Mouse (Mus musculus) G1E (cell line): Measurements from ENCODE around the gene Agfg1. TPM values are rescaled to one million over a fixed set of nuclear protein-coding genes. Genes with fewer than 3 reads are reported as not detected.

Experiments
- ATAC-seq: 2 replicates; pipeline ENCODE4 v1.8.0; 2016; ENCODE audit warnings: mild to moderate bottlenecking; ENCODE audit not compliant: insufficient number of reproducible peaks, poor library complexity, low FRiP score, severe bottlenecking; ENCODE audit errors: extremely low read depth
- DNase-seq: peaks from one replicate; pipeline ENCODE4 v3.0.0; 2012; ENCODE audit warnings: low spot score
- H3K27me3 ChIP-seq: 2 replicates; pipeline ENCODE4 v1.6.1; 2012; ENCODE audit warnings: mild to moderate bottlenecking, low read length, inconsistent platforms; ENCODE audit not compliant: insufficient read depth
- H3K36me3 ChIP-seq: replicated peaks from 2 replicates; pipeline ENCODE3; 2012; ENCODE audit warnings: mild to moderate bottlenecking, inconsistent platforms
- H3K4me1 ChIP-seq: 2 replicates; pipeline ENCODE4 v1.6.1; 2012; ENCODE audit warnings: low read depth, low read length, inconsistent platforms, mixed read lengths; ENCODE audit not compliant: insufficient read depth
- H3K4me3 ChIP-seq: 2 replicates; pipeline ENCODE4 v1.5.1; 2012; ENCODE audit warnings: low read depth, mild to moderate bottlenecking, inconsistent platforms, low read length, moderate library complexity, mixed read lengths
- H3K9me3 ChIP-seq: replicated peaks from 2 replicates; pipeline ENCODE4 v1.6.1; 2012; ENCODE audit warnings: inconsistent platforms
- CTCF ChIP-seq: IDR thresholded peaks from 2 replicates; pipeline ENCODE4 v1.5.1; 2012; ENCODE audit warnings: low read depth, low read length, inconsistent platforms, mixed read lengths
- GATA1 ChIP-seq: IDR thresholded peaks from 2 replicates; pipeline ENCODE4 v1.6.1; 2012; ENCODE audit warnings: borderline replicate concordance, low read length, inconsistent platforms, mixed read lengths
- GATA2 ChIP-seq: IDR thresholded peaks from 2 replicates; pipeline ENCODE4 v1.6.1; 2012; ENCODE audit warnings: low read depth, low read length, inconsistent platforms, borderline replicate concordance
- POLR2AphosphoS5 ChIP-seq: IDR thresholded peaks from 2 replicates; pipeline ENCODE4 v1.6.1; 2012; ENCODE audit warnings: low read depth, low read length, inconsistent platforms; ENCODE audit not compliant: insufficient replicate concordance
- TAL1 ChIP-seq: conservative IDR thresholded peaks from 2 replicates; pipeline ENCODE4 v1.6.1; 2012; ENCODE audit warnings: low read depth, low read length, inconsistent platforms, mixed read lengths
- polyA plus RNA-seq: library from polyadenylated mRNA; stranded (reverse); fragments of >175 nt; gene quantifications from 2 replicates; pipeline ENCODE4 v1.2.3, GENCODE M21; 2012
- total RNA-seq, 2 experiments: library from RNA; stranded (forward) in 1 of 2; stranded (reverse) in 1 of 2; fragments of 200-1000 nt in 1 of 2; fragments of >200 nt in 1 of 2; fragmentation: Nextera tagmentation in 1 of 2; gene quantifications; 2 replicates each; pipeline ENCODE4 v1.2.3; 2014 to 2017

The Agfg1 gene
- total and polyA plus RNA-seq, 3 experiments, result 30.4 to 306 (median 135) TPM

- Histone ChIP-seq H3K4me1 (peaks cover 23% of the 10 kb centered on the region), H3K27me3 (peaks cover 3% of the 10 kb centered on the region; the same call in 1 of the 2 replicates), H3K9me3 (no peaks in the 10 kb centered on the region; the same call in 1 of the 2 replicates), H3K36me3 (no peaks in the 10 kb centered on the region), H3K4me3 (no peak overlapping the region)
- no peak for TF ChIP-seq GATA1
- TF ChIP-seq TAL1, result no peak
- TF ChIP-seq POLR2AphosphoS5, result no peak
- TF ChIP-seq CTCF, result no peak
- no peak for TF ChIP-seq GATA2
- ATAC-seq, result no peak
- no peak for DNase-seq
Observed at GRCm38 (mm10) chr1:82948601-82949000, 109.3 kb downstream of the Agfg1 start.

Other genes starting within 250 kb of the Agfg1 start
- 552 and 575 TPM in 2 replicates for gene Mff, start 114.6 kb upstream of the Agfg1 start, total RNA-seq (2014; fragmentation: Nextera tagmentation)
- 387 and 411 TPM in 2 replicates for gene Mff, start 114.6 kb upstream of the Agfg1 start, total RNA-seq (2017)
- 366 and 539 TPM in 2 replicates for gene Mff, start 114.6 kb upstream of the Agfg1 start, polyA plus RNA-seq
- gene Tm4sf20, start 71.0 kb upstream of the Agfg1 start, total RNA-seq (2014; fragmentation: Nextera tagmentation), result not detected in 2 replicates
- gene Tm4sf20, start 71.0 kb upstream of the Agfg1 start, total RNA-seq (2017), result not detected in 2 replicates
- not detected in 2 replicates for gene Tm4sf20, start 71.0 kb upstream of the Agfg1 start, polyA plus RNA-seq
- gene Gm47791, start 68.2 kb upstream of the Agfg1 start, total RNA-seq (2014; fragmentation: Nextera tagmentation), result not detected in 2 replicates
- gene Gm47791, start 68.2 kb upstream of the Agfg1 start, total RNA-seq (2017), result not detected in 2 replicates
- gene Gm47791, start 68.2 kb upstream of the Agfg1 start, polyA plus RNA-seq, result not detected in 2 replicates
- 1.9 and 2.3 TPM in 2 replicates for gene A030005L19Rik, start 73.8 kb downstream of the Agfg1 start, total RNA-seq (2014; fragmentation: Nextera tagmentation)
- gene A030005L19Rik, start 73.8 kb downstream of the Agfg1 start, total RNA-seq (2017), result 0.22 and 0.46 TPM in 2 replicates
- gene A030005L19Rik, start 73.8 kb downstream of the Agfg1 start, polyA plus RNA-seq, result 0.07 and 0.24 TPM in 2 replicates
- 1.1 TPM in 1 of 2 replicates, not detected in the other for gene A030014E15Rik, start 85.4 kb downstream of the Agfg1 start, total RNA-seq (2014; fragmentation: Nextera tagmentation)
- gene A030014E15Rik, start 85.4 kb downstream of the Agfg1 start, total RNA-seq (2017), result 0.17 and 0.38 TPM in 2 replicates
- not detected in 2 replicates for gene A030014E15Rik, start 85.4 kb downstream of the Agfg1 start, polyA plus RNA-seq
- gene Gm6217, start 91.9 kb downstream of the Agfg1 start, total RNA-seq (2014; fragmentation: Nextera tagmentation), result not detected in 2 replicates
- 0.33 TPM in 1 of 2 replicates, not detected in the other for gene Gm6217, start 91.9 kb downstream of the Agfg1 start, total RNA-seq (2017)
- not detected in 2 replicates for gene Gm6217, start 91.9 kb downstream of the Agfg1 start, polyA plus RNA-seq
- gene A030003K21Rik, start 103.9 kb downstream of the Agfg1 start, total RNA-seq (2014; fragmentation: Nextera tagmentation), result not detected in 2 replicates
- gene A030003K21Rik, start 103.9 kb downstream of the Agfg1 start, total RNA-seq (2017), result not detected in 2 replicates
- gene A030003K21Rik, start 103.9 kb downstream of the Agfg1 start, polyA plus RNA-seq, result not detected in 2 replicates
- not detected in 2 replicates for gene Gm7544, start 116.5 kb downstream of the Agfg1 start, total RNA-seq (2014; fragmentation: Nextera tagmentation)
- 0.29 TPM in 1 of 2 replicates, not detected in the other for gene Gm7544, start 116.5 kb downstream of the Agfg1 start, total RNA-seq (2017)
- gene Gm7544, start 116.5 kb downstream of the Agfg1 start, polyA plus RNA-seq, result not detected in 2 replicates
- gene Gm47955, start 120.8 kb downstream of the Agfg1 start, total RNA-seq (2014; fragmentation: Nextera tagmentation), result not detected in 2 replicates
- 0.27 TPM in 1 of 2 replicates, not detected in the other for gene Gm47955, start 120.8 kb downstream of the Agfg1 start, total RNA-seq (2017)
- gene Gm47955, start 120.8 kb downstream of the Agfg1 start, polyA plus RNA-seq, result not detected in 2 replicates
- not detected in 2 replicates for gene Gm47959, start 161.1 kb downstream of the Agfg1 start, total RNA-seq (2014; fragmentation: Nextera tagmentation)
- gene Gm47959, start 161.1 kb downstream of the Agfg1 start, total RNA-seq (2017), result not detected in 2 replicates
- not detected in 2 replicates for gene Gm47959, start 161.1 kb downstream of the Agfg1 start, polyA plus RNA-seq
- not detected in 2 replicates for gene Slc19a3, start 199.0 kb downstream of the Agfg1 start, total RNA-seq (2014; fragmentation: Nextera tagmentation)
- gene Slc19a3, start 199.0 kb downstream of the Agfg1 start, total RNA-seq (2017), result 0.06 and 0.33 TPM in 2 replicates
- gene Slc19a3, start 199.0 kb downstream of the Agfg1 start, polyA plus RNA-seq, result not detected in 2 replicates
- gene Krtap28-10, start 203.0 kb downstream of the Agfg1 start, total RNA-seq (2014; fragmentation: Nextera tagmentation), result not detected in 2 replicates
- 0.23 TPM in 1 of 2 replicates, not detected in the other for gene Krtap28-10, start 203.0 kb downstream of the Agfg1 start, total RNA-seq (2017)
- not detected in 2 replicates for gene Krtap28-10, start 203.0 kb downstream of the Agfg1 start, polyA plus RNA-seq
- not detected in 2 replicates for gene Gm47969, start 205.4 kb downstream of the Agfg1 start, total RNA-seq (2014; fragmentation: Nextera tagmentation)
- gene Gm47969, start 205.4 kb downstream of the Agfg1 start, total RNA-seq (2017), result 0.16 TPM in 1 of 2 replicates, not detected in the other
- gene Gm47969, start 205.4 kb downstream of the Agfg1 start, polyA plus RNA-seq, result not detected in 2 replicates
- not detected in 2 replicates for gene A030005K14Rik, start 219.9 kb downstream of the Agfg1 start, total RNA-seq (2014; fragmentation: Nextera tagmentation)
- not detected in 2 replicates for gene A030005K14Rik, start 219.9 kb downstream of the Agfg1 start, total RNA-seq (2017)
- not detected in 2 replicates for gene A030005K14Rik, start 219.9 kb downstream of the Agfg1 start, polyA plus RNA-seq
- gene Krtap28-13, start 221.4 kb downstream of the Agfg1 start, total RNA-seq (2014; fragmentation: Nextera tagmentation), result not detected in 2 replicates
- gene Krtap28-13, start 221.4 kb downstream of the Agfg1 start, total RNA-seq (2017), result 0.33 TPM in 1 of 2 replicates, not detected in the other
- not detected in 2 replicates for gene Krtap28-13, start 221.4 kb downstream of the Agfg1 start, polyA plus RNA-seq